Mouse (Mus musculus) heart, embryonic 16.5 days (tissue): ENCODE measurements around the gene Dnm3. TPM values are rescaled to one million over a fixed set of nuclear protein-coding genes. Genes with fewer than 3 reads are reported as not detected.
"Not testable (repeated sequence)": the region's sequence is repeated elsewhere in the genome, so short reads cannot be mapped to it uniquely, and the experiment has no call there.

Source experiments
- ATAC-seq: fragments of 200-750 bp; cut with Nextera tagmentation; replicated peaks from 2 replicates; pipeline ENCODE4 v1.8.0; 2017; ENCODE audit warnings: moderate number of reproducible peaks; ENCODE audit not compliant: insufficient read depth, low FRiP score; ENCODE audit errors: extremely low read depth
- H3K27ac ChIP-seq: fragments of 300-500 bp; sonication (generic); 2 replicates; pipeline ENCODE4 v1.5.1; 2014; ENCODE audit warnings: mild to moderate bottlenecking, low read length, control low read depth, moderate library complexity
- H3K27me3 ChIP-seq: fragments of 300-500 bp; sonication (generic); 2 replicates; pipeline ENCODE4 v1.6.1; 2014; ENCODE audit warnings: low read length, mixed read lengths; ENCODE audit not compliant: control insufficient read depth, insufficient read depth
- H3K36me3 ChIP-seq: fragments of 300-500 bp; sonication (generic); 2 replicates; pipeline ENCODE4 v1.6.1; 2014; ENCODE audit not compliant: control insufficient read depth, insufficient read depth
- H3K4me1 ChIP-seq: fragments of 300-500 bp; sonication (generic); 2 replicates; pipeline ENCODE4 v1.6.1; 2014; ENCODE audit warnings: low read length, mixed read lengths; ENCODE audit not compliant: control insufficient read depth, insufficient read depth
- H3K4me2 ChIP-seq: fragments of 300-500 bp; sonication (generic); 2 replicates; pipeline ENCODE4 v1.6.1; 2014; ENCODE audit warnings: low read depth, mild to moderate bottlenecking, control low read depth, low read length
- H3K4me3 ChIP-seq: fragments of 300-500 bp; sonication (generic); 2 replicates; pipeline ENCODE4 v1.5.1; 2014; ENCODE audit warnings: mild to moderate bottlenecking, control low read depth, low read length
- H3K9ac ChIP-seq: fragments of 300-500 bp; sonication (generic); 2 replicates; pipeline ENCODE4 v1.6.1; 2014; ENCODE audit warnings: low read length, control low read depth
- H3K9me3 ChIP-seq: fragments of 300-500 bp; sonication (generic); replicated peaks from 2 replicates; pipeline ENCODE4 v1.6.1; 2016; ENCODE audit warnings: low read length; ENCODE audit not compliant: control insufficient read depth
- WGBS: fragments of 180-500 bp; shearing (Covaris S2); extraction: QIAGEN DNeasy Blood & Tissue Kit; methylation state at CpG from one replicate; pipeline ENCODE4 v1.1.7; 2014; 5-methylcytosine and 5-hydroxymethylcytosine counted together
- polyA plus RNA-seq: library from polyadenylated mRNA; unstranded; fragments of >200 nt; fragmentation: Nextera tagmentation; extraction: Ambion mirVana; gene quantifications from 2 replicates; pipeline ENCODE4 v1.2.1, GENCODE M21; 2015

Dnm3 gene
- polyA plus RNA-seq, 1 experiment from 2014 or later, result 2.0 TPM

DNA sequence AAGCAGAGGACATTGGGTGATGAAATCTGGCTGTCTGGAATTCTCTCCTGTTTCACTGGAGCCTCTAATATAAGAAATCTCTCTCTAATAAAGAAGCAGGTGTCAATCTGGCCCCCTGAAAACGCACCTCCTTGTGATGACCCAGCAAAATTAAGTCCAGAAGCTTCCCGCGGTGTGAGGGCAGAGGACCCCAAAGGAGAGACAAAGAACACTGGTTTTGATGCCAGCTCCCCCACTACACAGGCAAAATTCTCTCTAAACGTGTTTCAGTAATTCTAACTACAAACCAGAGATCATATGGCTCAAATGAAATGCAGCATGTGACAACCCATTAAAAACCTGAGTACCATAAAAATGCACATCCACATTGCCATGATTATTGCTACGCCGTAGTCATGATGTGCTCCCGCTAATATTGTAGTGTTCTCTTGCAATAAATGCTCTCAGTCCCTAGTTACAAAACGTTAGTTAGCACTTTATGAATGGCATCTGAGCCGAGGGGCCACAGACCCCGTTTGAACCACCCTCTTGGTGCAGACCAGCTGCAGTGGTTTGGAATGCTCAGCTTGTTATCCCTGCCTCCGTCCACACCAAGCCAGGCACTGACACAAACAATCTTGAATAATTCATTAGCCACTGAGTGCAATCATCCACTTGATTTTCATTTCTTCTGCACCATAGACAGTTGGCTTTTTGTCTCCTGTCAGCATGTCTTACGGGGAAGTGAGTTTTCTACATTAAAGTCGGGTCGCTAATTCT lies 67.4 kb downstream of the Dnm3 start:
- no peaks in the 10 kb centered on the region for H3K27me3 ChIP-seq
- H3K4me3 ChIP-seq, result no peak overlapping the region
- no peaks in the 10 kb centered on the region for H3K4me1 ChIP-seq
- no peak for ATAC-seq
- no peak overlapping the region for H3K4me2 ChIP-seq
- WGBS, result 78% methylated on average over 14 of the region's 14 CpGs
- no peaks in the 10 kb centered on the region for H3K9me3 ChIP-seq
- H3K27ac ChIP-seq, result no peak overlapping the region
- H3K36me3 ChIP-seq, result no peaks in the 10 kb centered on the region
- no peak overlapping the region for H3K9ac ChIP-seq

GRCm38 (mm10) chr1:162394549-162394948 lies 83.3 kb downstream of the Dnm3 start:
- H3K36me3 ChIP-seq, result no peaks in the 10 kb centered on the region
- no peaks in the 10 kb centered on the region for H3K27me3 ChIP-seq
- H3K27ac ChIP-seq, result no peak overlapping the region
- H3K4me3 ChIP-seq, result no peak overlapping the region
- no peak overlapping the region for H3K9ac ChIP-seq
- 35% methylated on average over 4 of the region's 4 CpGs for WGBS
- no peak for ATAC-seq
- no peak overlapping the region for H3K4me2 ChIP-seq
- no peaks in the 10 kb centered on the region for H3K4me1 ChIP-seq
- H3K9me3 ChIP-seq, result no peaks in the 10 kb centered on the region

DNA sequence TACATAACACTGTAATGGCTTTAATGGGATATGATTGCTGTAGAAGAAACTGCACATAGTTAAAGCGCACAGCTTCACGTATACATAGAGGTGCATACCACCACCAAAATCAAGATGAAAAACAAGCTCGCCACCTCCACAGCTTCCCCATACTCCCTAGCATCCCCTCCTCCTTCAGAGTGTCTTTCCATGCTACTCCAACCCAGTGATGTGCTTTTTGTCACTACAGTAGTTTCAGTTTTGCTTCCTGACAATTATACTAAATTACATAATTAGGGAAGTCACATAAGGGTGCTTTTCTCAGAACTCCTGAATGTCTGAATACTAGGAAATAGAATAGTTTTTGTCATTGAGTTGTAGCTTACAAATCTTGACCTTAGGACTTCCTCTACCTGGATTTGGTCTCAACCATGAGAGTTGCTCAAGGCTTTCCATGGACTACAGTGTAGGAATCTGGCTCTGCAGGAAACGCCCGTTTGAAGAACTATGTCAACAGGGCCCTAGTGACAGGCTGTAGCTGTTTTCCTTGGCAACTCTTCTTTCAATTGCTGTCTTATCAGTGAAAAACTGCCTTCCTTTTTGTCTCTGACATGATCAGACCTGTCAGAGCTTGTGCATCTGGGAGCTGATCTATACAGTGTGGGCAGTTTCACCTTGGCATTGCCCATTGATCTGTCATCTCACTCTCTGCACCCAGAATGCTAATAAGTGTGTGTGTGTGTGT lies 89.2 kb downstream of the Dnm3 start:
- ATAC-seq, result 0 out of 2 replicates have a peak, but pooled peaks have one; percentile 37
- no peak overlapping the region for H3K4me2 ChIP-seq
- H3K4me3 ChIP-seq, result no peak overlapping the region
- H3K27me3 ChIP-seq, result no peaks in the 10 kb centered on the region
- no peaks in the 10 kb centered on the region for H3K9me3 ChIP-seq
- H3K4me1 ChIP-seq, result no peaks in the 10 kb centered on the region
- H3K9ac ChIP-seq, result no peak overlapping the region
- H3K36me3 ChIP-seq, result no peaks in the 10 kb centered on the region
- WGBS, result 57% methylated on average over 5 of the region's 5 CpGs
- H3K27ac ChIP-seq, result no peak overlapping the region

- not testable (repeated sequence) for H3K4me2 ChIP-seq, H3K4me1 ChIP-seq, H3K4me3 ChIP-seq, H3K27me3 ChIP-seq, H3K9me3 ChIP-seq, H3K9ac ChIP-seq, H3K27ac ChIP-seq, H3K36me3 ChIP-seq, ATAC-seq
- 83% methylated on average over 1 of the region's 1 CpGs for WGBS
Observed at GRCm38 (mm10) chr1:162373068-162373467, 104.8 kb downstream of the Dnm3 start.

- Histone ChIP-seq H3K4me3 (no peak overlapping the region), H3K4me2 (no peak overlapping the region), H3K36me3 (no peaks in the 10 kb centered on the region), H3K4me1 (no peaks in the 10 kb centered on the region), H3K27ac (no peak overlapping the region), H3K27me3 (no peaks in the 10 kb centered on the region), H3K9ac (no peak overlapping the region), H3K9me3 (no peaks in the 10 kb centered on the region)
- 42% methylated on average over 4 of the region's 4 CpGs for WGBS
- no peak for ATAC-seq
Observed at GRCm38 (mm10) chr1:162369726-162370125, 108.1 kb downstream of the Dnm3 start.

DNA sequence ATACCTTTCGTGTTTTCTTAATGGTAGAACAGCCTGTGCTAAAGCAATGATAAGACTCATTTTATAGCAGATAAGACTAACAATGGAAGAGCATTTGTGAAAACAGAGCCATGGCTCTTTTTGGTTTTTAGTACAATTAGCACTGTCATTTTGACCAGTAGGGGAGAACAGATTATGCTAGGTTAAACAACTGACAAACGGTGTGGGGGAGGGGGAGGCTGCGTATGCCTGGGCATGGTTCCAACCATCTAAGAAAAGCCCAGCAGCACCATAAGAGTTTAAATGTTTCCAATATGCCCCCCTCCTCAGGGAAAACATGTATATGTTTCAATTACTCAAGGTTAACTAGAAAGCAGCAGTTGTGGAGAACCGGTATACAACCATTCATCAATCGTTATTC lies 115.9 kb downstream of the Dnm3 start:
- no peaks in the 10 kb centered on the region for H3K36me3 ChIP-seq
- H3K27me3 ChIP-seq, result no peaks in the 10 kb centered on the region
- peak overlapping the region; percentile 27; the same call in 1 of the 2 replicates for H3K4me2 ChIP-seq
- no peaks in the 10 kb centered on the region for H3K9me3 ChIP-seq
- no peak; the same call in 1 of the 2 replicates for ATAC-seq
- H3K9ac ChIP-seq, result no peak overlapping the region
- 31% methylated on average over 5 of the region's 5 CpGs for WGBS
- peaks cover 16% of the 10 kb centered on the region for H3K4me1 ChIP-seq
- H3K4me3 ChIP-seq, result no peak overlapping the region
- H3K27ac ChIP-seq, result no peak overlapping the region

DNA sequence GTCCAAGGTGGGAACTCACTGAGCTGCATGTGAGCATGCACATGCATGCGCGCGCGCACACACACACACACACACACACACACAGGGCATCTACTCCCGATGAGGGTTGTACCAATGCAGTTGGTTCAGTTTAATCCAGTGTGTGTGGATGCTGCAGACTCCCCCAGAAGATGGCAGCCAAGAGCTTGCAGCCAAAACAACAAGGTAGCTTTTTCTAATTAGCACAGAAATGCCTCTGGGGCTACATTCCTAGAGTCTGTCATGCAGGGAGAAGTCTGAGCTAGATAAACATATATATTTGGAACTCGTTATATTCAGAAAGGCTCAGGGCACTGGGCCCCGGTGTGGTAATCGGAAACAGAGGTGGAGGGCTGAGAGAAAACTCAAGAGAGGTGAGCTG lies 118.6 kb downstream of the Dnm3 start:
- Histone ChIP-seq H3K4me2 (no peak overlapping the region), H3K4me3 (no peak overlapping the region), H3K9ac (no peak overlapping the region), H3K36me3 (no peaks in the 10 kb centered on the region), H3K27ac (no peak overlapping the region), H3K27me3 (no peaks in the 10 kb centered on the region), H3K9me3 (no peaks in the 10 kb centered on the region), H3K4me1 (peaks cover 16% of the 10 kb centered on the region)
- ATAC-seq, result peak; percentile 49; the same call in 1 of the 2 replicates
- WGBS, result 54% methylated on average over 8 of the region's 8 CpGs

- Histone ChIP-seq H3K27me3 (no peaks in the 10 kb centered on the region), H3K4me1 (peaks cover 16% of the 10 kb centered on the region), H3K9ac (0 out of 2 replicates have a peak overlapping the region, but pooled peaks have one; percentile 13), H3K4me3 (no peak overlapping the region), H3K4me2 (peak overlapping the region; percentile 22; the same call in 1 of the 2 replicates), H3K36me3 (no peaks in the 10 kb centered on the region), H3K27ac (no peak overlapping the region), H3K9me3 (no peaks in the 10 kb centered on the region)
- no peak for ATAC-seq
- WGBS, result 29% methylated on average over 8 of the region's 8 CpGs
Observed at GRCm38 (mm10) chr1:162358036-162358435, 119.8 kb downstream of the Dnm3 start.

GRCm38 (mm10) chr1:162356481-162356880 lies 121.4 kb downstream of the Dnm3 start:
- Histone ChIP-seq H3K27ac (no peak overlapping the region), H3K4me3 (no peak overlapping the region), H3K9me3 (no peaks in the 10 kb centered on the region), H3K4me1 (peaks cover 5% of the 10 kb centered on the region; the same call in 1 of the 2 replicates), H3K36me3 (no peaks in the 10 kb centered on the region), H3K9ac (no peak overlapping the region), H3K4me2 (no peak overlapping the region), H3K27me3 (no peaks in the 10 kb centered on the region)
- ATAC-seq, result no peak
- WGBS, result 50% methylated on average over 5 of the region's 5 CpGs
